Mouse (Mus musculus) urinary bladder, postnatal 4 days (tissue): ENCODE data around the gene Syne3.

Source experiments
- DNase-seq, 2 experiments: peaks; one replicate each; pipeline ENCODE4 v3.0.0; 2021 to 2022; ENCODE audit warnings: low spot score in 2 of 2

Gene Syne3

GRCm38 (mm10) chr12:104896640-104897039 is 113.0 kb downstream of the Syne3 start:
- DNase-seq, result no peak

- no peak for DNase-seq
Observed at GRCm38 (mm10) chr12:104892245-104892644, 117.4 kb downstream of the Syne3 start.

GRCm38 (mm10) chr12:104890066-104890465 is 119.5 kb downstream of the Syne3 start:
- no peak for DNase-seq

- DNase-seq, result no peak
Observed at GRCm38 (mm10) chr12:104886104-104886503, 123.5 kb downstream of the Syne3 start.

GRCm38 (mm10) chr12:104882533-104882932 is 127.1 kb downstream of the Syne3 start:
- no peak for DNase-seq

- DNase-seq, result no peak
Observed at GRCm38 (mm10) chr12:104882061-104882460, 127.5 kb downstream of the Syne3 start.

GRCm38 (mm10) chr12:104881518-104882060 is 128.0 kb downstream of the Syne3 start:
- DNase-seq, result no peak

- no peak for DNase-seq
Observed at GRCm38 (mm10) chr12:104880367-104880766, 129.2 kb downstream of the Syne3 start.
